Mouse (Mus musculus): ENCODE measurements around the gene Ifna7. TPM values are rescaled to one million over a fixed set of nuclear protein-coding genes. Genes with fewer than 3 reads are reported as not detected.
"Not testable (repeated sequence)": the region's sequence is repeated elsewhere in the genome, so short reads cannot be mapped to it uniquely, and the experiment has no call there.

The Ifna7 gene
- total RNA-seq (2022) = not detected

- no peak for DNase-seq (ENCODE audit: low spot score in 2 of 2)
Measured at GRCm38 (mm10) chr4:88815928-88816327, at the start of gene Ifna7. TSS of gene Ifna7 (plus strand) at chr4:88816228.

DNA sequence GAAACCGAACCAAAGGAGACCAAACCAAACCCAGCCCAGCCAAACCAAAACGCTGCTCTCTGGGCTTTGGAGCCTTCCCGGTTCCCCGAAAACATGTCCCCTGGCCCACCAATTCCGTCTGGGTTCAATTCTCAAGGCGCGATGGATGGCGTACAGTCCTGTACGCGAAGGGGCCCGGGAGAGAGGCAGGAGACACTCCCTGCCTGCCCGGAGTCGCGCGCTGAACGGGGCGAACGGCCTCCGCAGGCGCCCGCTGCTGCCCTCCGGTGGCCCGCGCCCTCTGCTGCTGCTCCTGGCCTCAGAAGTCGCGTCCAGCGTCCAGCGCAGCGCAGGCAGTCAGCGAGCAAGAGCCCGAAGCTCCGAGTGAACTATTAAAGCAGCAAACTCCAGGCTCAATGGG is 42.5 kb upstream of the Ifna7 start, which contains the start of gene Gm13290:
Gene Gm13290 (plus strand): TSS at position 301 of the 400 bp plus-strand sequence.
- DNase-seq (ENCODE audit: low spot score in 2 of 2) = not testable (repeated sequence)

- not testable (repeated sequence) for DNase-seq (ENCODE audit: low spot score in 2 of 2)
Measured at GRCm38 (mm10) chr4:88776622-88777021, 39.4 kb upstream of the Ifna7 start, which contains the start of gene Gm13289. TSS of gene Gm13289 (plus strand) at chr4:88776922.

- not testable (repeated sequence) for DNase-seq (ENCODE audit: low spot score in 2 of 2)
Measured at GRCm38 (mm10) chr4:88779550-88779949, 36.5 kb upstream of the Ifna7 start, which contains the start of gene Gm13272. TSS of gene Gm13272 (plus strand) at chr4:88779850.

DNA sequence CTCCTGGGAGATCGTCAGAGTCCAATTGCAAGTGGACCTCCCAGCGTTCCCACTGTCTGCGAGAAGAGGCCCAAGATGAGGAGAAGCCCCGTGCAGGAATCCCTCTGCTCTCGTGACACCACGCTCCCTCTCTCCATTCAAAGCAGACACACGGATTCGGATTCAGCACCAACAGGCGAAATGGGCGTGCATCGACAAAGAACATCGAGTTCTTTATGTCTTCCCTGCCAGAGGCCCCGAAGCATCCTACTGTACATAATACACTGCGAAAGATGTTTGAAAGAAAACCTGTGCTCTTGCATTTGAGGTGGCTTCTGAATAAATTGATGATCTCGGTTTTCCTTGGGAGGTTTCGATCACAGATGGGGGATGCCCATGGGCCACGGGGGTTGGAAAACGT is 35.7 kb upstream of the Ifna7 start:
- DNase-seq (ENCODE audit: low spot score in 2 of 2) = not testable (repeated sequence)

- not testable (repeated sequence) for DNase-seq (ENCODE audit: low spot score in 2 of 2)
Measured at GRCm38 (mm10) chr4:88781831-88782230, 34.2 kb upstream of the Ifna7 start, which contains the start of gene Ifnz. TSS of gene Ifnz (plus strand) at chr4:88782131.

DNA sequence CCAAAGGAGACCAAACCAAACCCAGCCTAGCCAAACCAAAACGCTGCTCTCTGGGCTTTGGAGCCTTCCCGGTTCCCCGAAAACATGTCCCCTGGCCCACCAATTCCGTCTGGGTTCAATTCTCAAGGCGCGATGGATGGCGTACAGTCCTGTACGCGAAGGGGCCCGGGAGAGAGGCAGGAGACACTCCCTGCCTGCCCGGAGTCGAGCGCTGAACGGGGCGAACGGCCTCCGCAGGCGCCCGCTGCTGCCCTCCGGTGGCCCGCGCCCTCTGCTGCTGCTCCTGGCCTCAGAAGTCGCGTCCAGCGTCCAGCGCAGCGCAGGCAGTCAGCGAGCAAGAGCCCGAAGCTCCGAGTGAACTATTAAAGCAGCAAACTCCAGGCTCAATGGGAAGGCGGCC is 33.7 kb upstream of the Ifna7 start:
- not testable (repeated sequence) for DNase-seq (ENCODE audit: low spot score in 2 of 2)

- not testable (repeated sequence) for DNase-seq (ENCODE audit: low spot score in 2 of 2)
Measured at GRCm38 (mm10) chr4:88785409-88785808, 30.6 kb upstream of the Ifna7 start, which contains the start of gene Gm13276. TSS of gene Gm13276 (plus strand) at chr4:88785709.

DNA sequence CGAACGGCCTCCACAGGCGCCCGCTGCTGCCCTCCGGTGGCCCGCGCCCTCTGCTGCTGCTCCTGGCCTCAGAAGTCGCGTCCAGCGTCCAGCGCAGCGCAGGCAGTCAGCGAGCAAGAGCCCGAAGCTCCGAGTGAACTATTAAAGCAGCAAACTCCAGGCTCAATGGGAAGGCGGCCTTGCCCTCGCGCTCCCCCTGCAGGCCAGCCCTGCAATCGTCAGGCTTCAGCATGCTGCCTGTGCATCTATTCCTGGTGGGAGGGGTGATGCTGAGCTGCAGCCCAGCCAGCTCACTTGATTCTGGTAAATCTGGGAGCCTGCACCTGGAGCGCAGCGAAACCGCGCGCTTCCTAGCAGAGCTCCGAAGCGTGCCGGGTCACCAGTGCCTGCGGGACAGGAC is 27.6 kb upstream of the Ifna7 start, which contains the start of gene Gm13277:
Gene Gm13277 (plus strand): TSS at position 231 of the 400 bp plus-strand sequence.
- DNase-seq (ENCODE audit: low spot score in 2 of 2) = peak; percentile 17 to 48

- DNase-seq (ENCODE audit: low spot score in 2 of 2) = not testable (repeated sequence)
Measured at GRCm38 (mm10) chr4:88791250-88791649, 24.8 kb upstream of the Ifna7 start, which contains the start of gene Gm13278. TSS of gene Gm13278 (plus strand) at chr4:88791550.

GRCm38 (mm10) chr4:88793936-88794675 is 21.9 kb upstream of the Ifna7 start, which contains the start of gene Gm13275:
TSS of gene Gm13275 (plus strand) at chr4:88794487.
- DNase-seq (ENCODE audit: low spot score in 2 of 2) = peak; percentile 63

DNA sequence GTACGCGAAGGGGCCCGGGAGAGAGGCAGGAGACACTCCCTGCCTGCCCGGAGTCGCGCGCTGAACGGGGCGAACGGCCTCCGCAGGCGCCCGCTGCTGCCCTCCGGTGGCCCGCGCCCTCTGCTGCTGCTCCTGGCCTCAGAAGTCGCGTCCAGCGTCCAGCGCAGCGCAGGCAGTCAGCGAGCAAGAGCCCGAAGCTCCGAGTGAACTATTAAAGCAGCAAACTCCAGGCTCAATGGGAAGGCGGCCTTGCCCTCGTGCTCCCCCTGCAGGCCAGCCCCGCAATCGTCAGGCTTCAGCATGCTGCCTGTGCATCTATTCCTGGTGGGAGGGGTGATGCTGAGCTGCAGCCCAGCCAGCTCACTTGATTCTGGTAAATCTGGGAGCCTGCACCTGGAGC is 18.9 kb upstream of the Ifna7 start, which contains the start of gene Gm13279:
Gene Gm13279 (plus strand): TSS at position 301 of the 400 bp plus-strand sequence.
- DNase-seq (ENCODE audit: low spot score in 2 of 2) = not testable (repeated sequence)

DNA sequence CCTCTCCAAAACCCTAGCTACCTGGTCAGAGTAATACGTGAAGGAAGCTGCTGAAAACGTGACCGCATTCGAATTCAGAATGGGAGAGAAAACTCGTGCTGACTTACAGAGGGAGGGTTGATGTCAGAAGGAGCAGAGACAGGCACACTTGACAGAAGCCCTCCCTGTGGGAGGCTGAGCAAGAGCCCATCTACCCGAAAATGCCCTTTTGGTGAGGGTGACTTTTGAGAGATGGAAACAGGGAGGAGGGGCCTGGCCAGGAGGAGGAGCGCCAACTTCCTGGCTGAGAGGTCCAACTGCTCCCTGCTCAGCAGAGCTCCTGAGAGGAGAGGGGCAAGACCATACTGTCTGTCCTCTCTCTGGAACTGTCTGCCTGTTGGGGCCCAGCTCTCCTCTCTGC is 16.7 kb upstream of the Ifna7 start, which contains the start of gene Gm13285:
Gene Gm13285 (plus strand): TSS at position 301 of the 400 bp plus-strand sequence.
- not testable (repeated sequence) for DNase-seq (ENCODE audit: low spot score in 2 of 2)

GRCm38 (mm10) chr4:88802954-88803353 is 13.1 kb upstream of the Ifna7 start, which contains the start of gene Gm13287:
TSS of gene Gm13287 (plus strand) at chr4:88803254.
- not testable (repeated sequence) for DNase-seq (ENCODE audit: low spot score in 2 of 2)

DNA sequence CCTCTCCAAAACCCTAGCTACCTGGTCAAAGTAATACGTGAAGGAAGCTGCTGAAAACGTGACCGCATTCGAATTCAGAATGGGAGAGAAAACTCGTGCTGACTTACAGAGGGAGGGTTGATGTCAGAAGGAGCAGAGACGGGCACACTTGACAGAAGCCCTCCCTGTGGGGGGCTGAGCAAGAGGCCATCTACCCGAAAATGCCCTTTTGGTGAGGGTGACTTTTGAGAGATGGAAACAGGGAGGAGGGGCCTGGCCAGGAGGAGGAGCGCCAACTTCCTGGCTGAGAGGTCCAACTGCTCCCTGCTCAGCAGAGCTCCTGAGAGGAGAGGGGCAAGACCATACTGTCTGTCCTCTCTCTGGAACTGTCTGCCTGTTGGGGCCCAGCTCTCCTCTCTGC is 10.8 kb upstream of the Ifna7 start, which contains the start of gene Gm13288:
Gene Gm13288 (plus strand): TSS at position 301 of the 400 bp plus-strand sequence.
- not testable (repeated sequence) for DNase-seq (ENCODE audit: low spot score in 2 of 2)

GRCm38 (mm10) chr4:88805761-88806160 is 10.3 kb upstream of the Ifna7 start:
- DNase-seq (ENCODE audit: low spot score in 2 of 2) = peak in 1 of 2 experiments; percentile 10

DNA sequence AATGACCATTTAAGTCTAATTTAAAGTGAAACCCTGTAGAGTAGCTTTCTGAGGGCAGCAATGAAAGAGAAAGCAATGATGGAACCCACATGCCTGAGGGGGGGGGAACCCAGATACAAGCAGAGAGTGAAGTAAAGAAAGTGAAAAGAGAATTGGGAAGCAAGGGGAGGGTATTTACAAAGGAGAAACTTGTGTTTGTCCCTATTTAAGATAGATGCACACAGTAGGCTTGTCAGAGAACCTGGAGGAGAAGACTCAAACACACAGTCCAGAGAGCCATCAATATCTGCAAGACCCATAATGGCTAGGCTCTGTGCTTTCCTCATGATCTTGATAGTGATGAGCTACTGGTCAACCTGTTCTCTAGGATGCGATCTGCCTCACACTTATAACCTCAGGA is 3.6 kb downstream of the Ifna7 start, which contains the start of gene Ifna11:
Gene Ifna11 (plus strand): TSS at position 301 of the 400 bp plus-strand sequence.
- DNase-seq (ENCODE audit: low spot score in 2 of 2) = no peak

DNA sequence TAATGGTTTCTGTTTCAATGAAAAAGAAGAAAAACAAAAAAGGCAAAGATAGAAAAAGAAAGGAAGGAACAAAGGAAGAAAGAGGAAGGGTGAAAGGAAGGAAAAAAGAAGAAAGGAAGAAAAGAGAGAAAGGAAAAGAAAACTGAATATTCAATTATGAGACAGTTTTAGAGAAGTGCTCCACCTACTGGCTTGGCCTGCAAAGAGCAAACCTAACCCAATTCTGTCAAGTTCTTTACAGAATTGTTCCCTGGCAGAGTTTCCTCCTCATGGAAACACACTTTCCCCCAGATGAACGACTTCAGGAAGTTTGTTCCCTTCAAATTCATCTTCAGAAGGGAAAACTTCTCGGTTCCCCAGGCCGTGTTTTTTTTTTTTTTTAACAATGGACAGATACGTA is 7.0 kb downstream of the Ifna7 start:
- DNase-seq (ENCODE audit: low spot score in 2 of 2) = no peak

DNA sequence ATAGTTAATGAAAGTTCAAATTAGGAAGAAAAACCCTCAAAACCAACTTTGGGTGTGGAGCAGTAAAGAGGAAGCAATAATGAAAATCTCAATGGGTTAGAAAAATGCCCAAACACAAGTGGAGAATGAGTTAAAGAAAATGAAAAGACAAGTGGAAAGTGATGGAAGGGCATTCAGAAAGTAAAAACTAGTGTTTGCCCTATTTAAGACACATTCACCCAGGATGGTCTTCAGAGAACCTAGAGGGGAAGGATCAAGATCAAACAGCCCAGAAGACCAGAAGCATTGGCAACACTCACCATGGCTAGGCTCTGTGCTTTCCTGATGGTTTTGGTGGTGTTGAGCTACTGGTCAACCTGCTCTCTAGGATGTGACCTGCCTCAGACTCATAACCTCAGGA is 11.1 kb downstream of the Ifna7 start, which contains the start of gene Ifna6:
Gene Ifna6 (plus strand): TSS at position 301 of the 400 bp plus-strand sequence.
- DNase-seq (ENCODE audit: low spot score in 2 of 2) = not testable (repeated sequence)

- no peak for DNase-seq (ENCODE audit: low spot score in 2 of 2)
Measured at GRCm38 (mm10) chr4:88830523-88830922, 14.5 kb downstream of the Ifna7 start.

GRCm38 (mm10) chr4:88835225-88835624 is 19.2 kb downstream of the Ifna7 start, which contains the start of gene Ifna5:
TSS of gene Ifna5 (plus strand) at chr4:88835525.
- not testable (repeated sequence) for DNase-seq (ENCODE audit: low spot score in 2 of 2)

DNA sequence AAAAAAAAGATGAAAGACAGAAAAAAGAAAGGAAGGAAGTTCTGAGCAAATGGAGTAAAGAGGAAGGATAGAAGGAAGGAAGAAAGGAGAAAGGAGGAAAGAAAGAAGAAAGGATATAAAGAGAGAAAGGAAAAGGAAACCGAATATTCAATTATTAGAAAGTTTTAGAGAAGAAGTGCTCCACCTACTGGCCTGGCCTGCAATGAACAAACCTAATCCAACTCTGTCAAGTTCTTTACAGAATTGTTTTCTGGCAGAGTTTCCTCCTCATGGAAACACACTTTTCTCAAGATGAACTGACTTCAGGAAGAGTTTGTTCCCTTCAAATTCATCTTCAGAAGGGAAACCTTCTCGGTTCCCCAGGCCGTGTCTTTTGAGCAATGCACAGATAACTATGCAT is 22.8 kb downstream of the Ifna7 start:
- no peak for DNase-seq (ENCODE audit: low spot score in 2 of 2)

Measured in gastrocnemius, adult 8-10 months (tissue).